Mouse (Mus musculus): ENCODE data around the gene Ccdc96. TPM values are rescaled to one million over a fixed set of nuclear protein-coding genes. Genes with fewer than 3 reads are reported as not detected.

Ccdc96 gene
- polyA plus RNA-seq, 1 experiment from 2014 or later = 1.7 TPM

DNA sequence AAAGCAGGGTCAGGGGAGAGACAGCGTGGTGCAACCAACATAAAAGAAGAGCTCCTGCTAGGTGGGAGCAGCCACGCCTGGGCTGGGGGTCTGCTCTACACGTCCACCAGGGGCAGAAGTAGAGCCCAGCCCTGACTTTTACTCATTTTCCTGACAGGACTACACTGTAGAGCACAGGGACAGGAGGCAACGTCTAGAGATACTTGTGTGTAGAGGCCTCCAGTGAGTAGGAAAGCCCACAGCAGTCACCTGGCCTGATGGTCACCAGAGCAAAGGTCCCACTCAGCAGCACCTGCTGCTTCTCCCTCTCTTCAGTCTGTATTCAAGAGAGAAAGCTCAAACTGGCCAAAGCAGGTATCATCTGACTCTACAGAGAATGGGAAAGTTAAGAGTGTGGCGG is 21.3 kb downstream of the Ccdc96 start:
- DNase-seq (ENCODE audit: low spot score) = no peak
- Histone ChIP-seq H3K4me3 (ENCODE audit: low read depth, low read length) (no peak overlapping the region), H3K9me3 (ENCODE audit: control insufficient read depth, low read length) (no peaks in the 10 kb centered on the region), H3K36me3 (ENCODE audit: control insufficient read depth, insufficient read depth, low read length) (peaks cover 78% of the 10 kb centered on the region), H3K9ac (ENCODE audit: low read depth, low read length) (no peak overlapping the region), H3K4me2 (ENCODE audit: low read depth, low read length) (no peak overlapping the region), H3K27ac (replicated peaks; ENCODE audit: low read depth, low read length) (no peak overlapping the region), H3K4me1 (ENCODE audit: control insufficient read depth, insufficient read depth, low read length) (no peaks in the 10 kb centered on the region), H3K27me3 (replicated peaks; ENCODE audit: control insufficient read depth, insufficient read depth, low read length) (no peaks in the 10 kb centered on the region)
- ATAC-seq (ENCODE audit: low read depth) = no peak
- 80% methylated on average over 5 of the region's 5 CpGs for WGBS

DNA sequence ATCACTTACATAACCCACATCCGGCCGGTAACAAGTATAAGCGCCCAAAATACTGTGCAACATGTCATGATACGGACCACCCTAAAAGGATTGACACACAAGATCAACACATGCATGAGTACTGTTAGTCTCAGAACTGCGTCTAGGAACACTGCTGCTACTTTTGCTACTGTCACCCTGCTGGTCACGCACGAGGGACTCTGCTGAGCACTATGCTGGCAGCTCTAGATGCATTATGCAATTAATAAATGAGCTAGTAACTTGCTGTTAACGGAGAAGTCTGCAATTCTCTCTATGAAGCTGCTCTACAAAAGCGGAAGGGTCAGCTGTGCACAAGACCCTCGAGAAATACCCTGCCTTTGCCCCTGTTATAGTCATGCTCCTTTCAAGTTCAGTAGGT is 24.0 kb downstream of the Ccdc96 start:
- DNase-seq (ENCODE audit: low spot score) (no peak), ATAC-seq (ENCODE audit: low read depth) (no peak)
- Histone ChIP-seq H3K9ac (ENCODE audit: low read depth, low read length) (no peak overlapping the region), H3K4me2 (ENCODE audit: low read depth, low read length) (no peak overlapping the region), H3K27ac (replicated peaks; ENCODE audit: low read depth, low read length) (no peak overlapping the region), H3K4me3 (ENCODE audit: low read depth, low read length) (no peak overlapping the region), H3K4me1 (ENCODE audit: control insufficient read depth, insufficient read depth, low read length) (no peaks in the 10 kb centered on the region), H3K27me3 (replicated peaks; ENCODE audit: control insufficient read depth, insufficient read depth, low read length) (no peaks in the 10 kb centered on the region), H3K9me3 (ENCODE audit: control insufficient read depth, low read length) (no peaks in the 10 kb centered on the region), H3K36me3 (ENCODE audit: control insufficient read depth, insufficient read depth, low read length) (peaks cover 82% of the 10 kb centered on the region)
- 95% methylated on average over 10 of the region's 10 CpGs for WGBS

DNA sequence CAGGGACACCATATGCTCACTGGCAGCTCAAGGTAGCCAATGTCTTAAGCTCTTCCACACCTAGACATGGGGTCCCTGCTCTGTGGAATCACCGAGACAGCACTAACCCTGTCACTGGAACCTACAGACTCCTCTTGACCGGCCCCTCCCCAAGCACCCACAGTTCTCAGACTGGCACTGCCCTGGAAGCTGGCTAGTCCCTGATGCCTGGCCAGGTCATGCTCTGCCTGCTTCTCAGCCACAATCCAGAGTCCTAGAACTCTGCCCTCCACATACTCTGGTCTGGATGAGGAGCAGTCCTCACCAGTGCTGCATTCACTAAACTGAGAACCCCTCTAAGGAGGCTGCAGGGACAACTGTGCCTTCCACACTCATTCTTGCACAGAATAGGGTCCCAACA is 26.6 kb downstream of the Ccdc96 start:
- 100% methylated on average over 2 of the region's 2 CpGs for WGBS
- Histone ChIP-seq H3K4me1 (ENCODE audit: control insufficient read depth, insufficient read depth, low read length) (no peaks in the 10 kb centered on the region), H3K4me2 (ENCODE audit: low read depth, low read length) (no peak overlapping the region), H3K4me3 (ENCODE audit: low read depth, low read length) (no peak overlapping the region), H3K27me3 (replicated peaks; ENCODE audit: control insufficient read depth, insufficient read depth, low read length) (no peaks in the 10 kb centered on the region), H3K36me3 (ENCODE audit: control insufficient read depth, insufficient read depth, low read length) (peaks cover 82% of the 10 kb centered on the region), H3K9ac (ENCODE audit: low read depth, low read length) (no peak overlapping the region), H3K9me3 (ENCODE audit: control insufficient read depth, low read length) (no peaks in the 10 kb centered on the region), H3K27ac (replicated peaks; ENCODE audit: low read depth, low read length) (no peak overlapping the region)
- DNase-seq (ENCODE audit: low spot score) (no peak), ATAC-seq (ENCODE audit: low read depth) (no peak)

DNA sequence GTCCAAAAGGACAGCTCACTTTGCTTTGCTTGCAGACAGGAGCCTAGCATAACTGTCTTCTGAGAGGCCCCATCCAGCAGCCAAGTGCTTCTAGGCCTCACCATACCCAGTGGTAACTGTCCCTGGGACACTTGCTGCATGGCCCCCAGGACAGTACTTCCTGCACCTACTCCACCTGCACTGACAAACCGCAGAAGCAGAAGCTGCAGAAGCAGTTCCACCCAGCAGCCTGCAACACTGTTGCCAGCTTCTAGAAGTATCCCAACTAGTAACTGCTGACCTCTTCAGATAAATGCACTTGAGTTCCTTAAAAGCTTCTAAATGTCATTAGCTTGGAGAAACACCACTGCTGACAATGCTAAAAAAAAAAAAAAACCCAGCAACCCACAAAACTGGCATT is 30.7 kb downstream of the Ccdc96 start:
- no peak overlapping the region for H3K9ac ChIP-seq (ENCODE audit: low read depth, low read length)
- H3K36me3 ChIP-seq (ENCODE audit: control insufficient read depth, insufficient read depth, low read length) = peaks cover 94% of the 10 kb centered on the region
- H3K4me2 ChIP-seq (ENCODE audit: low read depth, low read length) = no peak overlapping the region
- ATAC-seq (ENCODE audit: low read depth) = no peak
- no peak for DNase-seq (ENCODE audit: low spot score)
- no peaks in the 10 kb centered on the region for H3K9me3 ChIP-seq (ENCODE audit: control insufficient read depth, low read length)
- H3K27ac ChIP-seq (replicated peaks; ENCODE audit: low read depth, low read length) = no peak overlapping the region
- no peak overlapping the region for H3K4me3 ChIP-seq (ENCODE audit: low read depth, low read length)
- 100% methylated on average over 1 of the region's 1 CpGs for WGBS
- H3K27me3 ChIP-seq (replicated peaks; ENCODE audit: control insufficient read depth, insufficient read depth, low read length) = no peaks in the 10 kb centered on the region
- no peaks in the 10 kb centered on the region for H3K4me1 ChIP-seq (ENCODE audit: control insufficient read depth, insufficient read depth, low read length)

DNA sequence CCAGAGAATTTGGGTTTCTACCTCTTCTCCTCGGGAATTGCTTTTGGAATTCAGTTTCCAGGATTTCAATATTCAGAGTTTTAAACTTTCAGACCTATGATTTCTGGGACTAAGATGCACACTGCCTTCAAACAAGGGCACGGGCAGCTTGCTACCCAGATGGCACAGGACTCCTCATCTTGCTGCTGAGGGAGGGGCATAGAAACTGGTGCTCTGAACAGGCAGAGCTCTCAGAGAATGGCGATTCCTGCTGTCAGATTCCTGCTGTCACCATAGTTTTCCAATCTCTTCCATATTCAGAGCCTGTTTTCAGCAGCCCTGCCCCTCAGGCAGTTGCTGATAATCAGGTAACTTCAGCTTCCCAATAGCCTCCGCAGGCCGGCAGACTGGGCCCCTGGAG is 31.2 kb downstream of the Ccdc96 start:
- no peak overlapping the region for H3K4me3 ChIP-seq (ENCODE audit: low read depth, low read length)
- no peaks in the 10 kb centered on the region for H3K4me1 ChIP-seq (ENCODE audit: control insufficient read depth, insufficient read depth, low read length)
- 81% methylated on average over 5 of the region's 5 CpGs for WGBS
- H3K36me3 ChIP-seq (ENCODE audit: control insufficient read depth, insufficient read depth, low read length) = peaks cover 94% of the 10 kb centered on the region
- no peaks in the 10 kb centered on the region for H3K27me3 ChIP-seq (replicated peaks; ENCODE audit: control insufficient read depth, insufficient read depth, low read length)
- H3K9ac ChIP-seq (ENCODE audit: low read depth, low read length) = no peak overlapping the region
- no peak overlapping the region for H3K27ac ChIP-seq (replicated peaks; ENCODE audit: low read depth, low read length)
- ATAC-seq (ENCODE audit: low read depth) = no peak
- no peak for DNase-seq (ENCODE audit: low spot score)
- H3K4me2 ChIP-seq (ENCODE audit: low read depth, low read length) = no peak overlapping the region
- no peaks in the 10 kb centered on the region for H3K9me3 ChIP-seq (ENCODE audit: control insufficient read depth, low read length)

DNA sequence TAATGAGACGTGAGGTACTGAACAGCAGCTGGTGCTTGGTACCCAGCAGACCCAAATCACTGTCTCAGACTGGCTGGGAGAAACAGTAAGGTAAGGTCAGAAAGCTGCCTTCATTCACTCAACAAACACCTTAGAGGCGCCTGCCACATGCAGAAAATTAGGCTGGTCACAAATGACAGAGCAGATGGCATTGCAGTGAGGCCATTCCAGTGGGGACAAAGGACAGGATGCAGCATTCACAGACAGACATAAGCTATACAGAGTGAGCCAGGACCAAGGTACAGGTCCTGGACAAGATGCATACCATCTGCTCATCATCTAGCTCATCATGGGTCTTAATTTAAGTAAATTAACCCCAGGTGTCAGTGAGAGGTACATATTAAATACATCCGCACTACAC is 33.2 kb downstream of the Ccdc96 start:
- Histone ChIP-seq H3K4me3 (ENCODE audit: low read depth, low read length) (no peak overlapping the region), H3K4me2 (ENCODE audit: low read depth, low read length) (no peak overlapping the region), H3K36me3 (ENCODE audit: control insufficient read depth, insufficient read depth, low read length) (peaks cover 94% of the 10 kb centered on the region), H3K27ac (replicated peaks; ENCODE audit: low read depth, low read length) (no peak overlapping the region), H3K4me1 (ENCODE audit: control insufficient read depth, insufficient read depth, low read length) (no peaks in the 10 kb centered on the region), H3K9ac (ENCODE audit: low read depth, low read length) (no peak overlapping the region), H3K9me3 (ENCODE audit: control insufficient read depth, low read length) (no peaks in the 10 kb centered on the region), H3K27me3 (replicated peaks; ENCODE audit: control insufficient read depth, insufficient read depth, low read length) (no peaks in the 10 kb centered on the region)
- DNase-seq (ENCODE audit: low spot score) = no peak
- WGBS = 62% methylated on average over 3 of the region's 3 CpGs
- no peak for ATAC-seq (ENCODE audit: low read depth)

DNA sequence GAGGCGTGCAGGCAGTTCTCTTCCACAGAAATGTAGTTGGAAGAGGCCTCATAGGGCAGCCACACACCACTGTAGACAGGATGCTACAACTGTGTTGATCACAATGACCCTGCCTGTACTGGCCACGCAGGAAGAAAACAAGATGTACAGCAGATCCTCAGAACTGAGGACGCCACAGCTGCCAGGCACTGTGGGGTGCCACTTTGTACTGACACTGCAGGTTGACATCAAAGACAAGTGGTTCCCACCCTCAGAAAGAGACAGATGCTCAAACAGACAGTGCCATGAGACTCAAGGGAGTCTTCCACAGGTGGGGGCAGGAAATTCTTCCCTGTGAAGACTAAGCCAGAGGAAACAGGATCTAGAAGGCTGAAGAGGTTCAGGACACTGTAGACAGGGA is 35.4 kb downstream of the Ccdc96 start:
- DNase-seq (ENCODE audit: low spot score) (no peak), ATAC-seq (ENCODE audit: low read depth) (no peak)
- H3K4me2 ChIP-seq (ENCODE audit: low read depth, low read length) = no peak overlapping the region
- H3K4me1 ChIP-seq (ENCODE audit: control insufficient read depth, insufficient read depth, low read length) = no peaks in the 10 kb centered on the region
- 88% methylated on average over 3 of the region's 3 CpGs for WGBS
- H3K9ac ChIP-seq (ENCODE audit: low read depth, low read length) = no peak overlapping the region
- no peak overlapping the region for H3K4me3 ChIP-seq (ENCODE audit: low read depth, low read length)
- H3K36me3 ChIP-seq (ENCODE audit: control insufficient read depth, insufficient read depth, low read length) = peaks cover 95% of the 10 kb centered on the region
- no peak overlapping the region for H3K27ac ChIP-seq (replicated peaks; ENCODE audit: low read depth, low read length)
- no peaks in the 10 kb centered on the region for H3K9me3 ChIP-seq (ENCODE audit: control insufficient read depth, low read length)
- no peaks in the 10 kb centered on the region for H3K27me3 ChIP-seq (replicated peaks; ENCODE audit: control insufficient read depth, insufficient read depth, low read length)

DNA sequence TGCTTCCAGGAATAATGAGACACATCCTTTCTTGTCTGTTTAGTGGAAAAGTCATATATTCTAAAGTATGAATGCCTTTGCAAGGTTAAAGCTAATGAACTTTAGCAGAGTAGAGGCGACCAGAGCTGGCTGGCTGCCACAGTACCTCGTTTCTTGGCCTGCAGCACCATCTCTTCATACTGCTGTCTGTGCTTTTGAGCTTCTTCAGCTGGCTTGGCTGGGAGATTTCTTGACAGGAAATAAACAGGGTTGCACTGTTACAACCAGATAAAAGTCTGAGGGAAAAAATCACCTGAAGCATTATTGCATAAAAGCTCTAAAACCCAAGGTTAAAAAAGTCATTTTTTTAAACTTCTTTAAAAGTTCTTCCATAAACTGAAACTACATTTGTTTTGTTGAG is 38.4 kb downstream of the Ccdc96 start:
- Histone ChIP-seq H3K4me3 (ENCODE audit: low read depth, low read length) (no peak overlapping the region), H3K9ac (ENCODE audit: low read depth, low read length) (no peak overlapping the region), H3K4me1 (ENCODE audit: control insufficient read depth, insufficient read depth, low read length) (no peaks in the 10 kb centered on the region), H3K27me3 (replicated peaks; ENCODE audit: control insufficient read depth, insufficient read depth, low read length) (no peaks in the 10 kb centered on the region), H3K36me3 (ENCODE audit: control insufficient read depth, insufficient read depth, low read length) (peaks cover 66% of the 10 kb centered on the region), H3K9me3 (ENCODE audit: control insufficient read depth, low read length) (no peaks in the 10 kb centered on the region), H3K27ac (replicated peaks; ENCODE audit: low read depth, low read length) (no peak overlapping the region), H3K4me2 (ENCODE audit: low read depth, low read length) (no peak overlapping the region)
- ATAC-seq (ENCODE audit: low read depth) = no peak
- no peak for DNase-seq (ENCODE audit: low spot score)
- WGBS = 81% methylated on average over 2 of the region's 2 CpGs

DNA sequence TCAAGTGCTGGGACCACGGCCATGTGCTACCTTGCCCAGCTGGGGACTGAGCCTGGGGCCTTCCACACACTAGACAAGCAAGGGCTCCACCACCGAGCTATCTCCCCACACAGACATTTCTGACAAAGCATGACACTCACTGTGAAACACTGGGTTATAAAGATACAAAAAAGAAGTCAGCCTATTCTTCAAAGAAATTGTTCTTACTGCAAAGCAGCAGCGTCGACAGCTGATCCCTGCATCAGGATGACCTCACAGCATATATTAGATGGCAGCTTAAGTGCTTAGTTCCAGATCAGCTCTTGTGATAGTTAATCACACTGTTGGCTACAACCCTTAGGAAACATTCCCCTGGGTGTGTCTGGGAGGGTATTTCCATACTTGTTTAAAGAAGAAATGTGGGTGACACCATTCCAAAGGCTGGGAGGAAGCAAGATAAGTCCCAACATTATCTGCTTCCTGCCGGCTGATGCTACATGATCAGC is 38.9 kb downstream of the Ccdc96 start:
- no peak overlapping the region for H3K4me2 ChIP-seq (ENCODE audit: low read depth, low read length)
- no peaks in the 10 kb centered on the region for H3K9me3 ChIP-seq (ENCODE audit: control insufficient read depth, low read length)
- peaks cover 61% of the 10 kb centered on the region for H3K36me3 ChIP-seq (ENCODE audit: control insufficient read depth, insufficient read depth, low read length)
- no peaks in the 10 kb centered on the region for H3K4me1 ChIP-seq (ENCODE audit: control insufficient read depth, insufficient read depth, low read length)
- no peaks in the 10 kb centered on the region for H3K27me3 ChIP-seq (replicated peaks; ENCODE audit: control insufficient read depth, insufficient read depth, low read length)
- DNase-seq (ENCODE audit: low spot score) (no peak), ATAC-seq (ENCODE audit: low read depth) (no peak)
- WGBS = 83% methylated on average over 5 of the region's 5 CpGs
- H3K27ac ChIP-seq (replicated peaks; ENCODE audit: low read depth, low read length) = no peak overlapping the region
- no peak overlapping the region for H3K4me3 ChIP-seq (ENCODE audit: low read depth, low read length)
- no peak overlapping the region for H3K9ac ChIP-seq (ENCODE audit: low read depth, low read length)
